Mouse (Mus musculus) cerebellum, adult 2 months (tissue): ENCODE results near the gene Plekhg6. TPM values are rescaled to one million over a fixed set of nuclear protein-coding genes. Genes with fewer than 3 reads are reported as not detected.

Experiments
- DNase-seq, 2 experiments: peaks; one replicate each; pipeline ENCODE4 v3.0.0; 2021
- H3K27ac ChIP-seq: fragments of 200-500 bp; 2 replicates; pipeline ENCODE4 v1.5.1; 2012; ENCODE audit warnings: low read length, control low read depth, inconsistent platforms; ENCODE audit not compliant: insufficient read depth
- H3K27me3 ChIP-seq: fragments of 200-500 bp; 2 replicates; pipeline ENCODE4 v1.6.1; 2012; ENCODE audit warnings: inconsistent platforms, mild to moderate bottlenecking, low read length, moderate library complexity; ENCODE audit not compliant: control insufficient read depth, insufficient read depth
- H3K4me1 ChIP-seq: fragments of 200-500 bp; 2 replicates; pipeline ENCODE4 v1.6.1; 2011; ENCODE audit warnings: low read length; ENCODE audit not compliant: control insufficient read depth, insufficient read depth
- H3K4me3 ChIP-seq: fragments of 200-500 bp; replicated peaks from 2 replicates; pipeline ENCODE3; 2011; ENCODE audit warnings: mild to moderate bottlenecking, low read depth, low read length, control low read depth; ENCODE audit not compliant: insufficient read depth
- CTCF ChIP-seq: fragments of 200-500 bp; IDR thresholded peaks from 2 replicates; pipeline ENCODE4 v1.5.1; 2011; ENCODE audit warnings: low read depth, mild to moderate bottlenecking, control low read depth, low read length, moderate library complexity, borderline replicate concordance; ENCODE audit not compliant: insufficient read depth
- POLR2A ChIP-seq: fragments of 200-500 bp; IDR thresholded peaks from 2 replicates; pipeline ENCODE4 v1.6.1; 2011; ENCODE audit warnings: low read length, control low read depth, borderline replicate concordance; ENCODE audit not compliant: insufficient read depth
- WGBS: fragments of 180-500 bp; shearing (Covaris S2); methylation state at CpG from one replicate; pipeline ENCODE4 v1.1.7; 2018; 5-methylcytosine and 5-hydroxymethylcytosine counted together
- polyA plus RNA-seq: library from polyadenylated mRNA; depleted of rRNA; stranded (reverse); fragments of >200 nt; gene quantifications from 2 replicates; pipeline ENCODE4 v1.2.3, GENCODE M21; 2012

Gene Plekhg6
- polyA plus RNA-seq, 1 experiment, result 0.10 TPM

GRCm38 (mm10) chr6:125355197-125355741, 25.3 kb downstream of the Plekhg6 start:
- H3K27ac ChIP-seq, result no peak overlapping the region
- WGBS, result 13% methylated on average over 10 of the region's 10 CpGs

GRCm38 (mm10) chr6:125354352-125355151, 26.0 kb downstream of the Plekhg6 start:
- WGBS, result 27% methylated on average over 14 of the region's 14 CpGs
- 0 out of 2 replicates have a peak overlapping the region, but pooled peaks have one; percentile 30 for H3K27ac ChIP-seq

More at GRCm38 (mm10) chr6:125355197-125355741, 25.3 kb downstream of the Plekhg6 start:
- no peak overlapping the region for H3K4me3 ChIP-seq
- DNase-seq, result no peak
- H3K27me3 ChIP-seq, result no peaks in the 10 kb centered on the region
- TF ChIP-seq POLR2A (no peak), CTCF (no peak)
- H3K4me1 ChIP-seq, result peaks cover 7% of the 10 kb centered on the region

GRCm38 (mm10) chr6:125353655-125354054, 26.9 kb downstream of the Plekhg6 start:
- Histone ChIP-seq H3K4me3 (no peak overlapping the region), H3K27me3 (no peaks in the 10 kb centered on the region; the same call in 1 of the 2 replicates), H3K27ac (no peak overlapping the region), H3K4me1 (peaks cover 7% of the 10 kb centered on the region)
- DNase-seq, result no peak
- WGBS, result 86% methylated on average over 4 of the region's 4 CpGs
- TF ChIP-seq POLR2A (no peak), CTCF (no peak)

More at GRCm38 (mm10) chr6:125354352-125355151, 26.0 kb downstream of the Plekhg6 start:
- peak in 1 of 2 experiments; percentile 23 for DNase-seq
- TF ChIP-seq CTCF (no peak), POLR2A (no peak)
- H3K27me3 ChIP-seq, result no peaks in the 10 kb centered on the region
- H3K4me3 ChIP-seq, result peak overlapping the region; percentile 6
- H3K4me1 ChIP-seq, result peaks cover 7% of the 10 kb centered on the region

GRCm38 (mm10) chr6:125353221-125353620, 27.4 kb downstream of the Plekhg6 start:
- no peak overlapping the region for H3K4me3 ChIP-seq
- WGBS, result 88% methylated on average over 11 of the region's 11 CpGs
- DNase-seq, result no peak
- H3K27me3 ChIP-seq, result no peaks in the 10 kb centered on the region; the same call in 1 of the 2 replicates
- H3K4me1 ChIP-seq, result peaks cover 7% of the 10 kb centered on the region
- TF ChIP-seq POLR2A (no peak), CTCF (no peak)
- H3K27ac ChIP-seq, result no peak overlapping the region

- TF ChIP-seq POLR2A (no peak), CTCF (no peak)
- no peak overlapping the region for H3K4me3 ChIP-seq
- no peak for DNase-seq
- WGBS, result 65% methylated on average over 4 of the region's 4 CpGs
- H3K27ac ChIP-seq, result no peak overlapping the region
- no peaks in the 10 kb centered on the region; the same call in 1 of the 2 replicates for H3K27me3 ChIP-seq
- H3K4me1 ChIP-seq, result peaks cover 7% of the 10 kb centered on the region
These were observed 27.8 kb downstream of the Plekhg6 start for GRCm38 (mm10) chr6:125352811-125353210.

GRCm38 (mm10) chr6:125352046-125352384, 28.6 kb downstream of the Plekhg6 start:
- Histone ChIP-seq H3K4me3 (no peak overlapping the region), H3K27me3 (no peaks in the 10 kb centered on the region; the same call in 1 of the 2 replicates), H3K27ac (no peak overlapping the region), H3K4me1 (peaks cover 7% of the 10 kb centered on the region)
- no peak for DNase-seq
- TF ChIP-seq CTCF (no peak), POLR2A (no peak)
- 77% methylated on average over 5 of the region's 5 CpGs for WGBS

- no peaks in the 10 kb centered on the region; the same call in 1 of the 2 replicates for H3K27me3 ChIP-seq
- H3K4me1 ChIP-seq, result peaks cover 7% of the 10 kb centered on the region
- no peak overlapping the region for H3K4me3 ChIP-seq
- no peak overlapping the region for H3K27ac ChIP-seq
- TF ChIP-seq POLR2A (no peak), CTCF (no peak)
- DNase-seq, result no peak
- WGBS, result 86% methylated on average over 8 of the region's 8 CpGs
These were observed 29.1 kb downstream of the Plekhg6 start for GRCm38 (mm10) chr6:125351368-125352045.

- Histone ChIP-seq H3K4me1 (peaks cover 7% of the 10 kb centered on the region), H3K27me3 (no peaks in the 10 kb centered on the region; the same call in 1 of the 2 replicates), H3K4me3 (no peak overlapping the region), H3K27ac (no peak overlapping the region)
- 100% methylated on average over 2 of the region's 2 CpGs for whole genome bisulfite sequencing
- TF ChIP-seq POLR2A (no peak), CTCF (no peak)
- DNase-seq, result no peak
These were observed 29.6 kb downstream of the Plekhg6 start for GRCm38 (mm10) chr6:125350995-125351324.
